Mouse (Mus musculus) G1E-ER4 (cell line): ENCODE results near the gene Esp23. TPM values are rescaled to one million over a fixed set of nuclear protein-coding genes. Genes with fewer than 3 reads are reported as not detected.
"Not testable (repeated sequence)": the region's sequence is repeated elsewhere in the genome, so short reads cannot be mapped to it uniquely, and the experiment has no call there.

ENCODE experiments used
- GATA1 ChIP-seq: IDR thresholded peaks from one replicate; pipeline ENCODE4 v1.8.0; 2012; ENCODE audit warnings: low read length, inconsistent platforms
- polyA plus RNA-seq: library from polyadenylated mRNA; stranded (reverse); fragments of >175 nt; gene quantifications from 2 replicates; pipeline ENCODE4 v1.2.3, GENCODE M21; 2012

The Esp23 gene
- not detected in 2 replicates for polyA plus RNA-seq

- no peak for TF ChIP-seq GATA1
Measured at GRCm38 (mm10) chr17:39076937-39077336, at the start of gene Esp23. TSS of gene Esp23 (minus strand) at chr17:39077037.

- no peak for TF ChIP-seq GATA1
Measured at GRCm38 (mm10) chr17:39095034-39095433, 18.2 kb upstream of the Esp23 start, which contains the start of gene Esp22. TSS of gene Esp22 (plus strand) at chr17:39095334.

GRCm38 (mm10) chr17:39063641-39064040 lies 13.2 kb downstream of the Esp23 start:
- no peak for TF ChIP-seq GATA1

- TF ChIP-seq GATA1, result no peak
Measured at GRCm38 (mm10) chr17:39043241-39043640, 33.6 kb downstream of the Esp23 start, which contains the start of gene Gm21903. TSS of gene Gm21903 (minus strand) at chr17:39043341.

- TF ChIP-seq GATA1, result not testable (repeated sequence)
Measured at GRCm38 (mm10) chr17:39036395-39036794, 40.4 kb downstream of the Esp23 start, which contains the start of gene Esp24. TSS of gene Esp24 (plus strand) at chr17:39036695.

Other genes with a start within 250 kb of the Esp23 start
- gene Esp24, start 40.3 kb downstream of the Esp23 start, polyA plus RNA-seq, result not detected in 2 replicates
- not detected in 2 replicates for gene Gm21903, start 33.7 kb downstream of the Esp23 start, polyA plus RNA-seq
- not detected in 2 replicates for gene Esp22, start 18.3 kb upstream of the Esp23 start, polyA plus RNA-seq